Mouse (Mus musculus): ENCODE measurements at regions not wholly inside any gene's neighbourhood (a gene's known extent, or its start where the extent isn't known, plus 50 kb on each side); places are given as distances from the start of the nearest gene placed in this dataset.
A peak's percentile ranks its signal among the peaks of the same experiment; 100 is the strongest.

- DNase-seq (ENCODE audit: low spot score) (no peak), ATAC-seq (ENCODE audit: low FRiP score) (peak; percentile 53; the same call in 1 of the 2 replicates)
- Histone ChIP-seq H3K36me3 (ENCODE audit: control insufficient read depth, insufficient read depth, low read length) (no peaks in the 10 kb centered on the region), H3K9me3 (ENCODE audit: control insufficient read depth, low read length) (no peaks in the 10 kb centered on the region), H3K27me3 (ENCODE audit: control insufficient read depth, insufficient read depth, low read length) (no peaks in the 10 kb centered on the region), H3K4me2 (replicated peaks; ENCODE audit: low read depth, low read length) (no peak overlapping the region), H3K4me1 (replicated peaks; ENCODE audit: control insufficient read depth, insufficient read depth, low read length) (no peaks in the 10 kb centered on the region), H3K9ac (ENCODE audit: low read depth, low read length) (no peak overlapping the region), H3K27ac (ENCODE audit: low read depth, low read length) (no peak overlapping the region), H3K4me3 (ENCODE audit: low read depth, low read length) (no peak overlapping the region)
- 42% methylated on average over 3 of the region's 3 CpGs for WGBS
Observed at GRCm38 (mm10) chr1:67428398-67428797, 305.6 kb downstream of the Cps1 start.

- ATAC-seq (ENCODE audit: low FRiP score): no peak
- Histone ChIP-seq H3K27me3 (ENCODE audit: control insufficient read depth, insufficient read depth, low read length) (no peaks in the 10 kb centered on the region), H3K9me3 (ENCODE audit: control insufficient read depth, low read length) (no peaks in the 10 kb centered on the region)
Observed at GRCm38 (mm10) chr1:67450831-67451230, 328.0 kb downstream of the Cps1 start.

GRCm38 (mm10) chr1:67464203-67464602 is 341.4 kb downstream of the Cps1 start:
- no peak for ATAC-seq (ENCODE audit: low FRiP score)
- Histone ChIP-seq H3K9me3 (ENCODE audit: control insufficient read depth, low read length) (no peaks in the 10 kb centered on the region), H3K4me3 (ENCODE audit: low read depth, low read length) (no peak overlapping the region), H3K4me1 (replicated peaks; ENCODE audit: control insufficient read depth, insufficient read depth, low read length) (no peaks in the 10 kb centered on the region), H3K4me2 (replicated peaks; ENCODE audit: low read depth, low read length) (no peak overlapping the region), H3K9ac (ENCODE audit: low read depth, low read length) (no peak overlapping the region), H3K36me3 (ENCODE audit: control insufficient read depth, insufficient read depth, low read length) (no peaks in the 10 kb centered on the region), H3K27ac (ENCODE audit: low read depth, low read length) (no peak overlapping the region), H3K27me3 (ENCODE audit: control insufficient read depth, insufficient read depth, low read length) (no peaks in the 10 kb centered on the region)
- 60% methylated on average over 2 of the region's 2 CpGs for WGBS
- no peak for DNase-seq (ENCODE audit: low spot score)

More at GRCm38 (mm10) chr1:67450831-67451230, 328.0 kb downstream of the Cps1 start:
- Histone ChIP-seq H3K36me3 (ENCODE audit: control insufficient read depth, insufficient read depth, low read length) (no peaks in the 10 kb centered on the region), H3K9ac (ENCODE audit: low read depth, low read length) (no peak overlapping the region), H3K27ac (ENCODE audit: low read depth, low read length) (no peak overlapping the region), H3K4me3 (ENCODE audit: low read depth, low read length) (no peak overlapping the region), H3K4me2 (replicated peaks; ENCODE audit: low read depth, low read length) (no peak overlapping the region), H3K4me1 (replicated peaks; ENCODE audit: control insufficient read depth, insufficient read depth, low read length) (no peaks in the 10 kb centered on the region)
- 90% methylated on average over 2 of the region's 2 CpGs for WGBS
- no peak for DNase-seq (ENCODE audit: low spot score)

- DNase-seq (ENCODE audit: low spot score): no peak
- Histone ChIP-seq H3K9ac (ENCODE audit: low read depth, low read length) (no peak overlapping the region), H3K4me1 (replicated peaks; ENCODE audit: control insufficient read depth, insufficient read depth, low read length) (no peaks in the 10 kb centered on the region), H3K27ac (ENCODE audit: low read depth, low read length) (no peak overlapping the region), H3K4me3 (ENCODE audit: low read depth, low read length) (no peak overlapping the region), H3K4me2 (replicated peaks; ENCODE audit: low read depth, low read length) (no peak overlapping the region), H3K36me3 (ENCODE audit: control insufficient read depth, insufficient read depth, low read length) (no peaks in the 10 kb centered on the region), H3K9me3 (ENCODE audit: control insufficient read depth, low read length) (no peaks in the 10 kb centered on the region), H3K27me3 (ENCODE audit: control insufficient read depth, insufficient read depth, low read length) (no peaks in the 10 kb centered on the region)
- WGBS: 56% methylated on average over 4 of the region's 4 CpGs
- no peak for ATAC-seq (ENCODE audit: low FRiP score)
Observed at GRCm38 (mm10) chr1:67465527-67465926, 342.7 kb downstream of the Cps1 start.

GRCm38 (mm10) chr1:67477006-67477405 is 354.2 kb downstream of the Cps1 start:
- Histone ChIP-seq H3K27me3 (ENCODE audit: control insufficient read depth, insufficient read depth, low read length) (no peaks in the 10 kb centered on the region), H3K9ac (ENCODE audit: low read depth, low read length) (no peak overlapping the region), H3K27ac (ENCODE audit: low read depth, low read length) (no peak overlapping the region), H3K4me3 (ENCODE audit: low read depth, low read length) (no peak overlapping the region), H3K4me1 (replicated peaks; ENCODE audit: control insufficient read depth, insufficient read depth, low read length) (no peaks in the 10 kb centered on the region), H3K4me2 (replicated peaks; ENCODE audit: low read depth, low read length) (no peak overlapping the region), H3K9me3 (ENCODE audit: control insufficient read depth, low read length) (no peaks in the 10 kb centered on the region), H3K36me3 (ENCODE audit: control insufficient read depth, insufficient read depth, low read length) (no peaks in the 10 kb centered on the region)
- no peak for DNase-seq (ENCODE audit: low spot score)
- WGBS: 68% methylated on average over 11 of the region's 11 CpGs
- ATAC-seq (ENCODE audit: low FRiP score): no peak

GRCm38 (mm10) chr1:67477966-67478365 is 355.1 kb downstream of the Cps1 start:
- Histone ChIP-seq H3K36me3 (ENCODE audit: control insufficient read depth, insufficient read depth, low read length) (no peaks in the 10 kb centered on the region), H3K9ac (ENCODE audit: low read depth, low read length) (no peak overlapping the region), H3K9me3 (ENCODE audit: control insufficient read depth, low read length) (no peaks in the 10 kb centered on the region), H3K27ac (ENCODE audit: low read depth, low read length) (no peak overlapping the region), H3K4me1 (replicated peaks; ENCODE audit: control insufficient read depth, insufficient read depth, low read length) (no peaks in the 10 kb centered on the region), H3K27me3 (ENCODE audit: control insufficient read depth, insufficient read depth, low read length) (no peaks in the 10 kb centered on the region), H3K4me2 (replicated peaks; ENCODE audit: low read depth, low read length) (no peak overlapping the region), H3K4me3 (ENCODE audit: low read depth, low read length) (no peak overlapping the region)
- no peak for ATAC-seq (ENCODE audit: low FRiP score)
- 90% methylated on average over 3 of the region's 3 CpGs for WGBS
- peak; percentile 23 for DNase-seq (ENCODE audit: low spot score)

- Histone ChIP-seq H3K4me3 (ENCODE audit: low read depth, low read length) (no peak overlapping the region), H3K36me3 (ENCODE audit: control insufficient read depth, insufficient read depth, low read length) (no peaks in the 10 kb centered on the region), H3K4me2 (replicated peaks; ENCODE audit: low read depth, low read length) (no peak overlapping the region), H3K9ac (ENCODE audit: low read depth, low read length) (no peak overlapping the region), H3K4me1 (replicated peaks; ENCODE audit: control insufficient read depth, insufficient read depth, low read length) (no peaks in the 10 kb centered on the region), H3K27me3 (ENCODE audit: control insufficient read depth, insufficient read depth, low read length) (no peaks in the 10 kb centered on the region), H3K27ac (ENCODE audit: low read depth, low read length) (no peak overlapping the region), H3K9me3 (ENCODE audit: control insufficient read depth, low read length) (no peaks in the 10 kb centered on the region)
- DNase-seq (ENCODE audit: low spot score): no peak
- ATAC-seq (ENCODE audit: low FRiP score): no peak
- 88% methylated on average over 1 of the region's 1 CpGs for WGBS
Observed at GRCm38 (mm10) chr1:67481974-67482373, 359.1 kb downstream of the Cps1 start.

- ATAC-seq (ENCODE audit: low FRiP score): no peak
- no peak overlapping the region for H3K4me3 ChIP-seq (ENCODE audit: low read depth, low read length)
- no peaks in the 10 kb centered on the region for H3K36me3 ChIP-seq (ENCODE audit: control insufficient read depth, insufficient read depth, low read length)
- no peak overlapping the region for H3K9ac ChIP-seq (ENCODE audit: low read depth, low read length)
- no peaks in the 10 kb centered on the region for H3K9me3 ChIP-seq (ENCODE audit: control insufficient read depth, low read length)
- no peak overlapping the region for H3K4me2 ChIP-seq (replicated peaks; ENCODE audit: low read depth, low read length)
- no peak for DNase-seq (ENCODE audit: low spot score)
- 87% methylated on average over 3 of the region's 3 CpGs for WGBS
- H3K27me3 ChIP-seq (ENCODE audit: control insufficient read depth, insufficient read depth, low read length): no peaks in the 10 kb centered on the region
- H3K27ac ChIP-seq (ENCODE audit: low read depth, low read length): no peak overlapping the region
- H3K4me1 ChIP-seq (replicated peaks; ENCODE audit: control insufficient read depth, insufficient read depth, low read length): no peaks in the 10 kb centered on the region
Observed at GRCm38 (mm10) chr1:67504140-67504539, 381.3 kb downstream of the Cps1 start.

- Histone ChIP-seq H3K27me3 (ENCODE audit: control insufficient read depth, insufficient read depth, low read length) (no peaks in the 10 kb centered on the region), H3K36me3 (ENCODE audit: control insufficient read depth, insufficient read depth, low read length) (no peaks in the 10 kb centered on the region), H3K9me3 (ENCODE audit: control insufficient read depth, low read length) (no peaks in the 10 kb centered on the region), H3K4me2 (replicated peaks; ENCODE audit: low read depth, low read length) (no peak overlapping the region), H3K27ac (ENCODE audit: low read depth, low read length) (no peak overlapping the region), H3K4me3 (ENCODE audit: low read depth, low read length) (no peak overlapping the region), H3K9ac (ENCODE audit: low read depth, low read length) (no peak overlapping the region), H3K4me1 (replicated peaks; ENCODE audit: control insufficient read depth, insufficient read depth, low read length) (no peaks in the 10 kb centered on the region)
- WGBS: 92% methylated on average over 2 of the region's 2 CpGs
- ATAC-seq (ENCODE audit: low FRiP score) (no peak), DNase-seq (ENCODE audit: low spot score) (no peak)
Observed at GRCm38 (mm10) chr1:67505746-67506145, 382.9 kb downstream of the Cps1 start.
